Mouse (Mus musculus) gonadal fat pad, adult 2 months (tissue): ENCODE data around the gene Smarcb1. TPM values are rescaled to one million over a fixed set of nuclear protein-coding genes. Genes with fewer than 3 reads are reported as not detected.
"Not testable (repeated sequence)": the region's sequence is repeated elsewhere in the genome, so short reads cannot be mapped to it uniquely, and the experiment has no call there.

Source experiments
- DNase-seq: peaks from one replicate; pipeline ENCODE4 v3.0.0-alpha.2; 2012; ENCODE audit warnings: low read depth
- polyA plus RNA-seq: library from polyadenylated mRNA; depleted of rRNA; stranded (reverse); fragments of >200 nt; gene quantifications from 2 replicates; pipeline ENCODE4 v1.2.3, GENCODE M21; 2012

Smarcb1 gene
- polyA plus RNA-seq, 1 experiment = 37.1 TPM

- no peak for DNase-seq
Measured at GRCm38 (mm10) chr10:75889406-75890153, 31.8 kb downstream of the Smarcb1 start.

- not testable (repeated sequence) for DNase-seq
Measured at GRCm38 (mm10) chr10:75887504-75887903, 33.9 kb downstream of the Smarcb1 start.

DNA sequence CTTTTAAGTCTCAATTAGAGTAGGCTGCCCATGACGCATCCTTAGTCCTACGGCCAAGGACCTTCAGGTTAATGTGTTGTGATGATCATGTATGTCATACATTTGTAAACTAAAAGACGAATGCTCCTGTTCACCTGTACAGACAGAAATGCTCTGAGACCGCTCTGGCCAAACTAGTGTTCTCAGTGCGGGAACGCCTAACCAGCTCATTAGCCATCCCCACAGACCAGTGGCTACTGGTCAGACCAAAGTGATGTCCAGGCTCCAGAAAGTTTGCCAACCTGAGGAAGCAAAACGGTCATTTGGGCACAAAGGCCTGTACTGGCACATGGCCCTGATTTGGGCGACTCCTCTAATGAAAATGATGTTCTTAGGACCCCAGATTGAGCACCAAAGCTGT, 36.7 kb downstream of the Smarcb1 start:
- no peak for DNase-seq

- DNase-seq = no peak
Measured at GRCm38 (mm10) chr10:75883232-75883552, 38.2 kb downstream of the Smarcb1 start.

GRCm38 (mm10) chr10:75882433-75883231, 38.8 kb downstream of the Smarcb1 start:
- no peak for DNase-seq

DNA sequence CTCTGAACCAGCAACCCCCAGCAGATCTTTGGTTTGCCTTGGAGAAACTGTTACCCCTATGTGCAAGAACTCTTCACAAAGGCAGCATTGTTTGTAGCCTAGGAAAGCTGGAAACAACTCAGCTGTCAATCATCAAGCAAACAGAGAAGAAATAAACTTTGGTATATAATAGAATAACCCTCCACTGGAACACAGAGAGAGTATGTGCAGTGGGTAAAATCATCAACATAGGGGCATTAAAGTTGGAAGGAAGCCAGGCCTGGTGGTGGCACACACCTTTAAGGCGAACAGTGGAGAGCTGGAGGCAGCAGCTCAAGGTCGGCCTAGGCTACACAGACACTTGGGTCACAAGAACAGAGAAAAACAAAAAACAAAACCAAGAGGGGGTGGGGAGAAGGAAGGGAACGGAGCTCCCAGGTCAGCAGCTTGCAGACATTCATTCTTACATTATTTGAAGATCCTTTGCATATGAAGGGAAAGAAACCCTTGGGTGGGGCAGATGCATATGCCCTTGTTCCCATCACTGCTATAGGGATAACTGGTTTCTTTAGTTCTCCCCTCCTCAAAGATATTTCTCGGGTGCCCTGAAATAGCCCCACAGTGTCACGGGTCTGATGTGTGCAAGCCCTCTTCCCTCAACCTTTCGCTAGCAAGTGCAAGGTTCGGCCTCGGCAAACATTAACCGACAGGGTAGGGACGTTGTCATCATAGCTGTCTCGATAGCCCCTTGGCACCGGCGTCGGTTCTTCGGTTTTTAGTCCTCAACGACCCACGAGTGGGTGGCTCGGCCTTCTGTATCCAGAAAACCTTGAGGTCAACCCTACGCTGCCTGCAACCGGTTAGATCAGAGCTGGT, 39.6 kb downstream of the Smarcb1 start:
- DNase-seq = no peak

GRCm38 (mm10) chr10:75880771-75881577, 40.4 kb downstream of the Smarcb1 start:
- no peak for DNase-seq

DNA sequence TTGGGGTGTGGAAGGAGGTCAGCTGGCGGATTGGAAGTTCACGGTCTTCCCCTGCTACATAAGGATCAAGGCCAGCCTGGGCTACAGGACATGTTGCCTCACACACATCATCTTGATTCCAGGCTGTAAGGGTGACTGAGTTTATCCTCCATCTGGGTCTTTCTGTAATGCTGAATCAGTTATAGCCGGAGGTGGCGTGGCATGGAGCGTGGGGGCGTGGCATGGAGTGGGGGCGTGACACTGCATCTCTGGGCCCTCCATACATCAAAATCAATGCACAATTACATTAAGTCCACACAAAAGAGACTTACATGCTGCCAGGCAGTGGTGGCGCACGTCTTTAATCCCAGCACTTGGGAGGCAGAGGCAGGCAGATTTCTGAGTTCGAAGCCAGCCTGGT, 41.1 kb downstream of the Smarcb1 start:
- no peak for DNase-seq

DNA sequence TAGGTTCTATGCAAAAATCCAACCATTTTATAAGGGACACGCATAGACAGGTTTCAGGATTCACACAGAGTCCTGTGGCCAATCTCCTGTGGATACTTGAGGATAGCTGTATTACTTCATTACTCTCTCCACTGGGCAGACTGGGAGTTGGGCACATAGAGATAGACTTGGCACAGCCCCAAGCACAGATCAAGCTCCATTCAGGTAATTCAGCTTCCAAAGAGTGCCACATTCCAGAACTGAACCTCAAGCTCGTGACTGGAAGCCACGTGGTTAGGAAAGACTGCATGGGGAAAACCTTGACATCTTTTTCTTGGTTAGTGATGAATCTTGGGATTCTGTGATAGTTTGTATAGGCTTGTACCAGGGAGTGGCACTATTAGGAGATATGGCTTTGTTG, 42.6 kb downstream of the Smarcb1 start:
- DNase-seq = no peak

- no peak for DNase-seq
Measured at GRCm38 (mm10) chr10:75873543-75874170, 47.8 kb downstream of the Smarcb1 start.

DNA sequence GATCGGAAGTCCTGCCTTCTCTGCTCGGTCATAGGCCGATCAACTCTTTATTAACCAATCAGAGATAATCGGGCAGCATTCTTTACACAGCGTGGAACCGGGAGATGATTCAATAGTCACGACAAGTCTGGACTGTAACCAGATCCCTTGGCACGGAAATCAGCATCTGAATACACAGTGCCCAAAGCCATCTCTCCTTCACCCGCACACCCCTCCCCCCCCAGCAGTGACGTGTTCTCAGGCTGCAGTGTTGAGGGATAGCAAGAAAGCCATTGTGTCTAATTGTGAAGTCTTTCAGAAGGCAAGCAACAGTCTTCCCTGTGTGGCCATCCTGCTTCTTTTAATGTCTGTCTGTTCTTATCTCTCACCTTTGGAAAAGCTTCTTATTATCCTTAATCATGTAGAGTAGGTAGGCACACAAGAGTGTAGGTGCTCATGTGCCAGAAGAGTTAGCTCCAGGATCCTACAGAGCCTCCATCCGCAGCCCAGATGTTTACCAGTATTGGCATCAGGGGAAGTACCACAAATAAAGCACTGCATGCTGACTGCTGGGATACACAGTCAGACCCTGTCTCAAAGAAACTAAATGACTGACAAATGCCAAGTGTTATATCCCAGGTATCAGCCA, 48.4 kb downstream of the Smarcb1 start:
- no peak for DNase-seq

DNA sequence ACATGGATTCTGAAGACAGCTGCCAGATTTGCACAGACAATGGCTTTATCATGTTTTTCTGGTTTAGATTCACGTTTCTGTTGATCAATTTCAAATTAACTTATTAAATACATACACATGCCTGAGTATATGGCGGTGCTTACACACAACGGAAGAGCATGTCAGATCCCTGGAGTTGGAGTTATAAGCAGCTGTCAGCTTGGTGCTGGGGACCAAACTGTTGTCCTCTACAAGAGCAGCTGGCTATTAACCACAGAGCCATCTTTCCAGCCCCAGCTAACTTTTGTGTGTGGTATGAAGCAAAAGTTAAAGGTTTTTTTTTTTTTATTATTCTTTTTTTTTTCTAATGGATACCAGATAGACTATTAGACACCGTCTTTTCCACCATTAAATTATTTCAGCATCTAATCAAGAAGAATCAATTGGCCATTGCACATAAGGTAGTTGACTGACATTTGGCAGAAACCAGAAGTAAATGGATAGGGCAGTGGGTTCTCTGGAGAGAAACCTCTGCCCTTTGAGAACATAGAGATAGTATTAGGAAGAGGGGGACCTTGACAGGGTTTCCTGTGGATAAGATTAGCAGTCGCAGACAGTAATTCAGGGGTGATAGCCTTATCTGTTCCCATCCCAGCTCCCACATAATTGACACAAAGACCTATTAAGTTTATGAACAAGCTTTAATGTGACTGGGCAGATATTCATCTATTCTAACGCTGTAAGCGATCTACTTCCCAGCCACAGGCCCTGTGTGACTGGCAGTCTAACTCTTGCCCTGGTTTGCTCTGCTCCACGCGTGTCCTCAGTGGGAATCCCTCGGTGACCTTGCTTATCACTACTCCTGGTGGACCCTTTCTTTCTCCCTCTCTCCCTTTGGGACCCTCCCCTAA, 49.1 kb downstream of the Smarcb1 start:
- DNase-seq = no peak

DNA sequence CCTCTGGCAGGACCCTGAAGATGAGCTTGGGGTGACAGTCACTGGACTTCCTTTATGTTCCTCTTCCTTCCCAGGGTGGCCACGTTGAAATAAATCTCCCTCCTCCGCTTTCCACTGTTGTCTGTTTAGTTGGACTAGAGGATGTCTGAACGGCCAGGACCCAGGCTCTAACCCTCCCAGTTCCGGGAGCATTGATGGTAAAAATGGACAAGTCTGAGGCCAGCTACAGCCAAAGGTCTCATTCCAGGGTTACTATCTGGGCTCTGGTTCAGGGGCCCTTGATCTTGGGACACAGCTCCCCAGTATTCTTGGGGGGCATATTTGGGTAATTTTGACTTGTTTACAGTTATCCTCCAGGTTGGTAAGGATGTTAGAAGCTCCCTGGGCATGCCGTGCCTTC, 59.8 kb downstream of the Smarcb1 start:
- DNase-seq = no peak

- DNase-seq = no peak
Measured at GRCm38 (mm10) chr10:75860746-75861145, 60.7 kb downstream of the Smarcb1 start.

- not testable (repeated sequence) for DNase-seq
Measured at GRCm38 (mm10) chr10:75859786-75860470, 61.5 kb downstream of the Smarcb1 start, which contains the start of gene Mif. Mif (minus strand) TSS chr10:75860240.

DNA sequence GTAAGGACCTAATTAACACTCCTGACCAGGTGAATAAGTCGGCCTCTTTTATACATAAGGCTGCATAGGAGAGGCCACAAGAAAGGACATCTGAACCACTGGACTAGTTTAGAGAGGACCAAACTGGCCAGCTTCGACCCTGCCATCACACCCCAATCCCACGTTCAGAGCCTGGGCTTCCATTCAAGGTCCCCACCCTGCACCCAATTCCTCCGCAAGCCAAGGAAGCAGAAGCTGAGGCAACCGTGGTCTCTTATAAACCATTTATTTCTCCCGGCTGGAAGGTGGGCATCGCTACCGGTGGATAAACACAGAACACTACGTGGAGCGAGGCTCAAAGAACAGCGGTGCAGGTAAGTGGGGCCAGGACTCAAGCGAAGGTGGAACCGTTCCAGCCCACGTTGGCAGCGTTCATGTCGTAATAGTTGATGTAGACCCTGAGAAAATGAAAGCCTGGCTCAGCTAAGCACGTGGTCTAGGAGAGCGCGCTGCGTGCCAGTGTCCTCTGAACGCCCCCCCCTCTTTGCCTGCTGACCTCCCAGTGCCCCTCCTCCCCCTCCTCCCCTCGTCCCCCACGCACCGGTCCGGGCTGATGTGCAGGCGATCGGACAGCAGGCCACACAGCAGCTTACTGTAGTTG, 62.2 kb downstream of the Smarcb1 start:
- DNase-seq = no peak

DNA sequence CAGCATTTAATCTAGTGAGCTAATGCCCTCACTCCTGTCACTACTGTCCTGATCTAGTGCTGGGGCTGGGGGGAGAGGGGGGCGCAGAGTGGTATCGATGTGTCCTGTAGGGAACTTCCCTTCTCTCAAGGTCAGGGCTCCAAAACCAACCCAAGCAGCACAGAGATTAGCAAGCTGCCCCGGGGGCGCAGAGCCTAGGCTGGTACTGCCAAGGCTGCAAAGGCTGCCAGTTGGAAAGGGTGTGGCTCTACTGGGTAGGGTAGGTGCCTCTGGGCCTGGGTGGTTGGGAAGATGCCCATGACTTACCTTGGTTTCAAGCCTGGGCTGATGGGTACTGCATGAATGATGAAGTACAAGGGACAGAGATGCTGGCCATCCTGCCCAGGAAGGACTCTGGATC, 63.8 kb downstream of the Smarcb1 start:
- DNase-seq = no peak

DNA sequence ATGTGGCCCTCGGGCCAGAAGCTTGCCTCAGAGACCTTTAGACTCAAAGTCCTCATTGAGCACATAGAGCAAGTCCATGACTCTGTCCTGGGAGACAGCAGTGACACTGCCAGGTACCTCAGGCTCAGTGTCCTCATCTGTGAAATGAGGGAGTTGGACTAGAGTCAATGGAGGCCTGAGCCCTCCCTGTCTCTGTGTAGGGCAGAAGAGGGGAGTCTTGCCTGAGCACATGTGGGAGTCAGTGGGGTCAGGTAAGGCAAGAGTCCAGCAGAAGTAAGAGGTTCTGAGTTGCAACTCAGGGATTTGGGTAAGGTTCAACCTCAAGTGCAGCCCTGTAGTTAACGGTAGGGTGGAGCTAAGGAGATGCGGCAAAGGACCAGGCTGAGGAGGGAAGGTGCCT, 64.4 kb downstream of the Smarcb1 start:
- no peak for DNase-seq
